Mouse (Mus musculus): ENCODE results near the gene Aff1. TPM values are rescaled to one million over a fixed set of nuclear protein-coding genes. Genes with fewer than 3 reads are reported as not detected.

The Aff1 gene
- polyA plus RNA-seq, 1 experiment from 2014 or later = 4.7 TPM

DNA sequence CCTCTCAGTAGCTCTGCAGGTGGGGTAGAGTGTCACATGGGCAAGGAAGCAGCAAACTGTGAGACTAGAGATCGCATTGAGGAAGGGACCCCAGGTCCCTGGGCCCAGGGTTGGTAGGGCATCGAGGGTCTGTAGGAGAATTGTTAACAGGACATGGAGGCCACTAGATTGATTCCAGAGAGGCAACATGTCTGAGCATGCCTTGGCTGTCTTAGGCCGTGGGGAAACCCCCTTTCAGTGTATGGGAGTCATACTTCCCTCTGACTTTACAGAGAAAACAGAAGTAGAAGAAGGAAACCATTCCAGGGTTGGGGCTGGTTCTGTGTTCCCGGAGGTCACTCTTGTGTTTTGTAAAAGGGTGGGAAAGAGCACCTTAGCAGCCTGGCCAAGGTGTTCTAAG lies 40.4 kb downstream of the Aff1 start:
- Histone ChIP-seq H3K9me3 (ENCODE audit: low read length) (no peaks in the 10 kb centered on the region), H3K36me3 (replicated peaks; ENCODE audit: insufficient read depth, low read length) (no peaks in the 10 kb centered on the region), H3K4me1 (ENCODE audit: insufficient read depth) (peaks cover 26% of the 10 kb centered on the region), H3K9ac (replicated peaks) (no peak overlapping the region), H3K27ac (ENCODE audit: low read depth) (no peak overlapping the region), H3K27me3 (ENCODE audit: insufficient read depth, low read length) (no peaks in the 10 kb centered on the region), H3K4me2 (ENCODE audit: low read depth, low read length) (no peak overlapping the region), H3K4me3 (ENCODE audit: low read depth, low read length) (no peak overlapping the region)
- TF ChIP-seq CTCF (IDR thresholded peaks at IDR 0.05; ENCODE audit: low read depth) = no peak
- TF ChIP-seq EP300 (IDR thresholded peaks at IDR 0.05; ENCODE audit: low read depth) = no peak
- WGBS (ENCODE audit: insufficient replicate concordance) = 76% methylated on average over 4 of the region's 4 CpGs
- no peak for DNase-seq
- ATAC-seq = no peak

DNA sequence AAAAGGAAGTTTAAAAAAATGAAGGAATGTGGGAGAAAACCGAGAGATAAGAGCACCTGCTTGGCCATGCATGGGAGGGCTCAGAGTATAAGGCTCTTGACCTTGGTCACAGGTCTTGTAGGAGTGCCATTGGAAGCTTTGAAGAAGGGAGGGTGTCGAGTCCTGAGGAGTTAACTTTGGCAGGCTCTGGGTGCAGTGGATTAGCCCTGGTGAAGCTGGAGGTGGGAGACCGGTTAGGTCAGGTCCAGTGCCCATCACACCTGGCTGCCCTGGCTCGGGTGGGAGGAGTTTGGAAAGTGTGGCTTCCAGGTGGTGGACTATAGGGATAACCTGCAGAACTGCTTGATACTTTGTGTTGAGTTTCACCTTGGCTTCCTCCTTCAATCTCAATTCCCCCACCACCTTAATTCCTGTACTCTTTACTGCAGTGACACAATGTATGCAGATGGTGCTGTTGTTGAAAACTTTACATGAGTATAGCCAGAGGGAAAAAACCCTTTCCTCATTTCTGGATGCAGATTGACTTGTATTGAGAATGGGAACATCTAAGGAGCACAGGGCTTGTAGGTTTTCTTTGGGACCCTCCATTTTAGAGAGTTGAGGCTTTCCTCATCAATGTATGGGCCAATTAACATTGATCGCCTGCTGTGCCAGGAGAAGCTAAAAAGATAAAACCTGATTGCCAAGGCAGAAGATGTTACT lies 43.4 kb downstream of the Aff1 start:
- no peaks in the 10 kb centered on the region for H3K27me3 ChIP-seq (ENCODE audit: insufficient read depth, low read length)
- H3K4me1 ChIP-seq (ENCODE audit: insufficient read depth) = peaks cover 46% of the 10 kb centered on the region
- WGBS (ENCODE audit: insufficient replicate concordance) = 60% methylated on average over 5 of the region's 5 CpGs
- TF ChIP-seq EP300 (IDR thresholded peaks at IDR 0.05; ENCODE audit: low read depth) (no peak), CTCF (IDR thresholded peaks at IDR 0.05; ENCODE audit: low read depth) (no peak)
- no peak overlapping the region for H3K27ac ChIP-seq (ENCODE audit: low read depth)
- H3K9me3 ChIP-seq (ENCODE audit: low read length) = no peaks in the 10 kb centered on the region
- H3K4me2 ChIP-seq (ENCODE audit: low read depth, low read length) = no peak overlapping the region
- H3K4me3 ChIP-seq (ENCODE audit: low read depth, low read length) = no peak overlapping the region
- no peaks in the 10 kb centered on the region for H3K36me3 ChIP-seq (replicated peaks; ENCODE audit: insufficient read depth, low read length)
- ATAC-seq (no peak), DNase-seq (no peak)
- H3K9ac ChIP-seq (replicated peaks) = no peak overlapping the region

DNA sequence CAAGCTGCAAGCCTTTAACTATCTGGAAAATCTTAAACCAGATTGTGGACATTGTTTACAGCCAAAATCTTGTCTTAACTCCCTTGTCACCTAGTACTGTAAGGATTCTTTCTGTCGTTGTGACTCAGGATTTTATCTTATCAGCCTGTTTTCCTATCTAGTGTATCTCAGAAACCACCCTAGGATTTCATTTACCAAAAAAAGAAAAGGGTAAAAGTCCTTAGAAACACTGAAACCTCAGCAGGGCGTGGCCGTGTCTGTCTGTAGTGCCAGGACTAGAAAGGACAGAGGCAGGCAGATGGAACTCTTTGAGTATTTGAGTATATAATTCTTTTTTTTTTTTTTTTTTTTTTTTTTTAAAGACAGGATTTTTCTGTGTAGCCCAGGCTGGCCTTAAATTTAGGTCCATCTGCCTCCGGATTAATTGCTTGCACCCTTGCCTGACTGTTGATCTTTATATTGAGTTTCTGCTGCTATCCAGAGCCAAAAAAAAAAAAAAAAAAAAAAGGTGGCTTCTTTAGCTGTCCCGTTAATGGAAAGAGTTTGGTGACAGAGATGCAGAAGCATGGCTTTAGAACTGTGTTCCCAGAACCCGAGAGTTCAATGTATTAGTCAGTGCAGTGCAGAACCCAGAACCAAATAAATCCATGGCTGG lies 44.5 kb downstream of the Aff1 start:
- TF ChIP-seq CTCF (IDR thresholded peaks at IDR 0.05; ENCODE audit: low read depth) (no peak), EP300 (IDR thresholded peaks at IDR 0.05; ENCODE audit: low read depth) (no peak)
- WGBS (ENCODE audit: insufficient replicate concordance) = 47% methylated on average over 6 of the region's 6 CpGs
- Histone ChIP-seq H3K4me3 (ENCODE audit: low read depth, low read length) (no peak overlapping the region), H3K27me3 (ENCODE audit: insufficient read depth, low read length) (no peaks in the 10 kb centered on the region), H3K9ac (replicated peaks) (no peak overlapping the region), H3K4me1 (ENCODE audit: insufficient read depth) (peaks cover 52% of the 10 kb centered on the region), H3K4me2 (ENCODE audit: low read depth, low read length) (peak overlapping the region; percentile 46; the same call in 1 of the 2 replicates), H3K36me3 (replicated peaks; ENCODE audit: insufficient read depth, low read length) (no peaks in the 10 kb centered on the region), H3K27ac (ENCODE audit: low read depth) (peak overlapping the region; percentile 89), H3K9me3 (ENCODE audit: low read length) (no peaks in the 10 kb centered on the region)
- no peak for DNase-seq
- no peak for ATAC-seq

DNA sequence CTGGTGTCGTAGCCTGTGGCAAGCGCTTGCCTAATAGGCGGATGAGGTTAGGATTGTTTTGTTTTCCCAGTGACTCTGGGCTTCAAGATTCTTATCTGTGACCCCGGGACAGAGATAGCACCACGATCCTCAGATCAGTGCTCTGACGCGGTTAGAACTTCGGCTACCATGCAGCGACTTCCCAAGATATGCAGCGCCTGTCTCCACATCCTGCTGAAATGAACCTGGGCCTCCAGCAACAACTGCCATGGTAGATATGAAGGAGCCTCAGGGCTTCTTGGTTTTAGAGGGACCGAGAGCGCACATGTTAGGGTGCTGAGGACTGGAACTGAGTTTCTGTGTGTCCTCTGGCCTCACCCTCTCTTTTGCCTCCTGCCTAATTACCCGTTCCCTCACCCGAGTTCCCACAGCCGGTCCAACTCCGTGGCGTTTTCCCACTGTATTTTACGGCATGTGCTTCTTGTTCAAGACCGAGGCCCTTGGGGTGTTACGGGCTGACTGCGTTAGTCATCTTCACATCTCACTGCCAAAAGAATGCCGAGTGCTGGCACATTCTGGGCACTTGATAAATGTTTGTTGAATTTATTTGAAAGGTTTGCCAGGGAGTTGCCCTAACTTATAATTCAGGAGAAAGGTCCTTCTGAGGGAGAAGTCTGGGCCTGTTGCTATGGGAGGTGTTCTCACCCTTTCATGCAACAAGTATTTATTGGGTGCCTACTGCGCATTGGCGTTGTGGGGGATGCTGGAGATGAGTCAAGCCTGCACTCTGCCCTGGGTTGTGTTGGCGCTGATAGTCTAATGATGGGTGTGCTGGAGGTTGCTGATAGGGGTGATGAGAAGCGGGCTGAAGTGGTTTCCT lies 45.3 kb downstream of the Aff1 start:
- Histone ChIP-seq H3K9ac (replicated peaks) (no peak overlapping the region), H3K4me3 (ENCODE audit: low read depth, low read length) (no peak overlapping the region), H3K4me1 (ENCODE audit: insufficient read depth) (peaks cover 57% of the 10 kb centered on the region), H3K27me3 (ENCODE audit: insufficient read depth, low read length) (no peaks in the 10 kb centered on the region), H3K9me3 (ENCODE audit: low read length) (no peaks in the 10 kb centered on the region), H3K4me2 (ENCODE audit: low read depth, low read length) (peak overlapping the region; percentile 46; the same call in 1 of the 2 replicates), H3K36me3 (replicated peaks; ENCODE audit: insufficient read depth, low read length) (no peaks in the 10 kb centered on the region), H3K27ac (ENCODE audit: low read depth) (peak overlapping the region; percentile 89)
- TF ChIP-seq EP300 (IDR thresholded peaks at IDR 0.05; ENCODE audit: low read depth) = peak; percentile 99
- TF ChIP-seq CTCF (IDR thresholded peaks at IDR 0.05; ENCODE audit: low read depth) = no peak
- DNase-seq (peak; percentile 79), ATAC-seq (peak; percentile 90)
- WGBS (ENCODE audit: insufficient replicate concordance) = 51% methylated on average over 26 of the region's 26 CpGs

DNA sequence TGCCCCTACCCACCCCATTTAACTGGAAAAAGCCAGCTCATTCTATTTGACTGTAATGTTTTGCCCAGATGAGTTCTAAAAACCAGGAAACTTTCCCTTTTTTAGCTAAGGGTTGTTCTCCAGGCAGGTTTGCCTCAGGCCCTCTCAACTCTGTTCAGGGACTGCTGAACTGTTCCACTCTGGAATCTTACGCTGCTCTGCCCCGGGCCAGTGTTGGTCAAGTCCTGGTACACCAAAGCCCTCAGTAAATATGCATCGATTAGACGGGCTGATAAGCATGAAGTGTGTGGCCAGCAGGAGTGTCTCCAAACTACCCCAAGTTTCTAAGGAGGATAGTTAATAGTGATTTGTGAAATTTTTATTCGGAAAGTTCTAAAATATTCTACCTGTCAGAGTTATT lies 46.3 kb downstream of the Aff1 start:
- no peaks in the 10 kb centered on the region for H3K36me3 ChIP-seq (replicated peaks; ENCODE audit: insufficient read depth, low read length)
- H3K4me3 ChIP-seq (ENCODE audit: low read depth, low read length) = no peak overlapping the region
- no peaks in the 10 kb centered on the region for H3K27me3 ChIP-seq (ENCODE audit: insufficient read depth, low read length)
- ATAC-seq (no peak), DNase-seq (no peak)
- H3K9me3 ChIP-seq (ENCODE audit: low read length) = no peaks in the 10 kb centered on the region
- 45% methylated on average over 5 of the region's 5 CpGs for WGBS (ENCODE audit: insufficient replicate concordance)
- peak overlapping the region; percentile 46 for H3K4me2 ChIP-seq (ENCODE audit: low read depth, low read length)
- peak overlapping the region; percentile 36 for H3K9ac ChIP-seq (replicated peaks)
- H3K4me1 ChIP-seq (ENCODE audit: insufficient read depth) = peaks cover 63% of the 10 kb centered on the region
- peak overlapping the region; percentile 89 for H3K27ac ChIP-seq (ENCODE audit: low read depth)
- TF ChIP-seq CTCF (IDR thresholded peaks at IDR 0.05; ENCODE audit: low read depth) (no peak), EP300 (IDR thresholded peaks at IDR 0.05; ENCODE audit: low read depth) (no peak)

DNA sequence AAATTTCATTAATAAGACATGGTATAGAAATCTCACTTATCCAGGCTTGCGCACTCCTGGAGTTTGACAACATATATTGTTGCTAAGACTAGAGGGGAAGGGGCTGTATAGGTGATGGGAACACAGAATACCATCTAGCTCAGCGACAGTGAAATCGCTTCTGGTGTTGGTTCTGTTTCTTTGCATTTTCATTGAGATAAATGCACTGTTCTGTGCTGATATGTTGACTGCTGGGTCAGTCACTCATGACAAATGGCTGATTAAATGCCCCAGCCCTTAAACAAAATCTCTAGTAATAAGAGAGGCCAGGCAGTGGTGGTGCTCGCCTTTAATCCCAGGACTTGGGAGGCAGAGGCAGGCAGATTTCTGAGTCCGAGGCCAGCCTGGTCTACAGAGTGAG lies 47.0 kb downstream of the Aff1 start:
- H3K4me1 ChIP-seq (ENCODE audit: insufficient read depth) = peaks cover 68% of the 10 kb centered on the region
- 61% methylated on average over 5 of the region's 5 CpGs for WGBS (ENCODE audit: insufficient replicate concordance)

More for the DNA sequence above, 47.0 kb downstream of the Aff1 start:
- DNase-seq (no peak), ATAC-seq (no peak)
- Histone ChIP-seq H3K27ac (ENCODE audit: low read depth) (peak overlapping the region; percentile 89), H3K4me2 (ENCODE audit: low read depth, low read length) (no peak overlapping the region), H3K4me3 (ENCODE audit: low read depth, low read length) (no peak overlapping the region), H3K9me3 (ENCODE audit: low read length) (no peaks in the 10 kb centered on the region), H3K36me3 (replicated peaks; ENCODE audit: insufficient read depth, low read length) (no peaks in the 10 kb centered on the region), H3K9ac (replicated peaks) (no peak overlapping the region), H3K27me3 (ENCODE audit: insufficient read depth, low read length) (no peaks in the 10 kb centered on the region)
- TF ChIP-seq CTCF (IDR thresholded peaks at IDR 0.05; ENCODE audit: low read depth) (no peak), EP300 (IDR thresholded peaks at IDR 0.05; ENCODE audit: low read depth) (peak; percentile 59)
